Mouse (Mus musculus) B cell, adult 2 months (primary cell): ENCODE measurements at regions not wholly inside any gene's neighbourhood (a gene's known extent, or its start where the extent isn't known, plus 50 kb on each side); places are given as distances from the start of the nearest gene placed in this dataset.

Source experiments
- DNase-seq, 2 experiments: peaks; one replicate each; pipeline ENCODE4 v3.0.0; 2022

- no peak for DNase-seq
Observed at GRCm38 (mm10) chr4:9935949-9936348, 938.3 kb upstream of the 2610301B20Rik start.

GRCm38 (mm10) chr4:9951441-9951840 is 922.9 kb upstream of the 2610301B20Rik start:
- DNase-seq: no peak

- DNase-seq: no peak
Observed at GRCm38 (mm10) chr4:9974631-9975030, 899.7 kb upstream of the 2610301B20Rik start.

- no peak for DNase-seq
Observed at GRCm38 (mm10) chr4:9981354-9982040, 892.8 kb upstream of the 2610301B20Rik start.

- DNase-seq: no peak
Observed at GRCm38 (mm10) chr4:9982786-9983525, 891.3 kb upstream of the 2610301B20Rik start.

GRCm38 (mm10) chr4:9993871-9994270 is 880.4 kb upstream of the 2610301B20Rik start:
- no peak for DNase-seq

GRCm38 (mm10) chr4:9994466-9994865 is 879.8 kb upstream of the 2610301B20Rik start:
- no peak for DNase-seq

GRCm38 (mm10) chr4:10030316-10030715 is 844.0 kb upstream of the 2610301B20Rik start:
- DNase-seq: no peak

- DNase-seq: no peak
Observed at GRCm38 (mm10) chr4:10031764-10032163, 842.5 kb upstream of the 2610301B20Rik start.

GRCm38 (mm10) chr4:10035336-10035735 is 839.0 kb upstream of the 2610301B20Rik start:
- DNase-seq: no peak

GRCm38 (mm10) chr4:10041301-10042093 is 832.8 kb upstream of the 2610301B20Rik start:
- no peak for DNase-seq

- DNase-seq: no peak
Observed at GRCm38 (mm10) chr4:10048770-10049169, 825.5 kb upstream of the 2610301B20Rik start.

GRCm38 (mm10) chr4:10049411-10049810 is 824.9 kb upstream of the 2610301B20Rik start:
- DNase-seq: no peak

GRCm38 (mm10) chr4:10051296-10052267 is 822.7 kb upstream of the 2610301B20Rik start:
- DNase-seq: no peak

GRCm38 (mm10) chr4:10052869-10053268 is 821.4 kb upstream of the 2610301B20Rik start:
- DNase-seq: no peak

- no peak for DNase-seq
Observed at GRCm38 (mm10) chr4:10072500-10073106, 801.7 kb upstream of the 2610301B20Rik start.

GRCm38 (mm10) chr4:10079565-10080169 is 794.6 kb upstream of the 2610301B20Rik start:
- DNase-seq: no peak

- no peak for DNase-seq
Observed at GRCm38 (mm10) chr4:10114831-10115230, 759.5 kb upstream of the 2610301B20Rik start.

- no peak for DNase-seq
Observed at GRCm38 (mm10) chr4:10117964-10118363, 756.3 kb upstream of the 2610301B20Rik start.

GRCm38 (mm10) chr4:10124252-10124651 is 750.0 kb upstream of the 2610301B20Rik start:
- no peak for DNase-seq

GRCm38 (mm10) chr4:10141238-10141934 is 732.9 kb upstream of the 2610301B20Rik start:
- no peak for DNase-seq
